Mouse (Mus musculus) intestine, embryonic 14.5 days (tissue): ENCODE results near the gene Grasp. TPM values are rescaled to one million over a fixed set of nuclear protein-coding genes. Genes with fewer than 3 reads are reported as not detected.

ENCODE experiments used
- ATAC-seq: fragments of 200-750 bp; cut with Nextera tagmentation; replicated peaks from 2 replicates; pipeline ENCODE4 v1.8.0; 2017; ENCODE audit warnings: low read depth, moderate number of reproducible peaks, moderate TSS enrichment, moderate library complexity; ENCODE audit not compliant: low FRiP score, low TSS enrichment
- DNase-seq: peaks from one replicate; pipeline ENCODE4 v3.0.0-alpha.2; 2018; ENCODE audit warnings: low spot score
- H3K27ac ChIP-seq: fragments of 300-500 bp; sonication (generic); 2 replicates; pipeline ENCODE4 v1.5.1; 2014; ENCODE audit warnings: low read depth, mild to moderate bottlenecking, control low read depth
- H3K27me3 ChIP-seq: fragments of 300-500 bp; sonication (generic); replicated peaks from 2 replicates; pipeline ENCODE4 v1.6.1; 2014; ENCODE audit warnings: low read length, control low read depth; ENCODE audit not compliant: control insufficient read depth, insufficient read depth
- H3K36me3 ChIP-seq: fragments of 300-500 bp; sonication (generic); 2 replicates; pipeline ENCODE4 v1.6.1; 2014; ENCODE audit warnings: low read length, control low read depth; ENCODE audit not compliant: control insufficient read depth, insufficient read depth
- H3K4me1 ChIP-seq: fragments of 300-500 bp; sonication (generic); replicated peaks from 2 replicates; pipeline ENCODE4 v1.6.1; 2014; ENCODE audit warnings: low read length, control low read depth, mixed read lengths; ENCODE audit not compliant: control insufficient read depth, insufficient read depth
- H3K4me2 ChIP-seq: fragments of 300-500 bp; sonication (generic); 2 replicates; pipeline ENCODE4 v1.6.1; 2014; ENCODE audit warnings: low read length
- H3K4me3 ChIP-seq: fragments of 300-500 bp; sonication (generic); 2 replicates; pipeline ENCODE4 v1.5.1; 2014; ENCODE audit warnings: low read depth, low read length, control low read depth, mixed read lengths
- H3K9ac ChIP-seq: fragments of 300-500 bp; sonication (generic); 2 replicates; pipeline ENCODE4 v1.6.1; 2014; ENCODE audit warnings: mild to moderate bottlenecking, low read length
- H3K9me3 ChIP-seq: fragments of 300-500 bp; sonication (generic); 2 replicates; pipeline ENCODE4 v1.6.1; 2016; ENCODE audit warnings: low read length, control low read depth; ENCODE audit not compliant: control insufficient read depth
- WGBS: fragments of 180-500 bp; shearing (Covaris S2); extraction: QIAGEN DNeasy Blood & Tissue Kit; methylation state at CpG from one replicate; pipeline ENCODE4 v1.1.7; 2014; 5-methylcytosine and 5-hydroxymethylcytosine counted together
- polyA plus RNA-seq: library from polyadenylated mRNA; unstranded; fragments of >200 nt; fragmentation: Nextera tagmentation; extraction: Ambion mirVana; gene quantifications from 2 replicates; pipeline ENCODE4 v1.2.1, GENCODE M21; 2014

Grasp gene
- polyA plus RNA-seq, 1 experiment from 2014 or later, result 4.2 TPM

- Histone ChIP-seq H3K4me2 (no peak overlapping the region), H3K4me3 (no peak overlapping the region), H3K36me3 (no peaks in the 10 kb centered on the region), H3K27me3 (no peaks in the 10 kb centered on the region), H3K9me3 (no peaks in the 10 kb centered on the region), H3K9ac (no peak overlapping the region), H3K27ac (0 out of 2 replicates have a peak overlapping the region, but pooled peaks have one; percentile 91), H3K4me1 (peaks cover 39% of the 10 kb centered on the region)
- 66% methylated on average over 5 of the region's 5 CpGs for WGBS
- DNase-seq (no peak), ATAC-seq (no peak)
Measured at GRCm38 (mm10) chr15:101262502-101262901, 38.5 kb downstream of the Grasp start.

GRCm38 (mm10) chr15:101266132-101266963, 42.4 kb downstream of the Grasp start:
- Histone ChIP-seq H3K36me3 (peaks cover 14% of the 10 kb centered on the region), H3K9ac (peak overlapping the region; percentile 61), H3K4me3 (peak overlapping the region; percentile 46), H3K4me2 (peak overlapping the region; percentile 70), H3K27me3 (no peaks in the 10 kb centered on the region), H3K4me1 (peaks cover 34% of the 10 kb centered on the region), H3K27ac (peak overlapping the region; percentile 81), H3K9me3 (no peaks in the 10 kb centered on the region)
- ATAC-seq (peak; percentile 89), DNase-seq (peak; percentile 93)
- WGBS, result under 1% methylated on average over 56 of the region's 57 CpGs

GRCm38 (mm10) chr15:101267053-101268032, 43.4 kb downstream of the Grasp start:
- peak; percentile 32 for ATAC-seq
- peak overlapping the region; percentile 61 for H3K9ac ChIP-seq

GRCm38 (mm10) chr15:101270101-101270820, 46.3 kb downstream of the Grasp start:
- peaks cover 22% of the 10 kb centered on the region for H3K4me1 ChIP-seq
- H3K9ac ChIP-seq, result no peak overlapping the region
- no peak for DNase-seq
- WGBS, result 88% methylated on average over 29 of the region's 29 CpGs
- H3K9me3 ChIP-seq, result no peaks in the 10 kb centered on the region
- H3K36me3 ChIP-seq, result peaks cover 39% of the 10 kb centered on the region
- H3K4me3 ChIP-seq, result no peak overlapping the region
- H3K4me2 ChIP-seq, result no peak overlapping the region
- no peaks in the 10 kb centered on the region for H3K27me3 ChIP-seq
- ATAC-seq, result no peak
- no peak overlapping the region for H3K27ac ChIP-seq

More at GRCm38 (mm10) chr15:101267053-101268032, 43.4 kb downstream of the Grasp start:
- 3% methylated on average over 25 of the region's 25 CpGs for WGBS
- no peaks in the 10 kb centered on the region for H3K9me3 ChIP-seq
- peak overlapping the region; percentile 70 for H3K4me2 ChIP-seq
- peak overlapping the region; percentile 46 for H3K4me3 ChIP-seq
- no peak for DNase-seq
- no peaks in the 10 kb centered on the region for H3K27me3 ChIP-seq
- peaks cover 24% of the 10 kb centered on the region for H3K36me3 ChIP-seq
- peaks cover 24% of the 10 kb centered on the region for H3K4me1 ChIP-seq
- H3K27ac ChIP-seq, result no peak overlapping the region

GRCm38 (mm10) chr15:101271107-101271506, 47.1 kb downstream of the Grasp start:
- H3K27ac ChIP-seq, result no peak overlapping the region

GRCm38 (mm10) chr15:101271513-101271912, 47.5 kb downstream of the Grasp start:
- H3K27ac ChIP-seq, result no peak overlapping the region; the same call in 1 of the 2 replicates
- H3K27me3 ChIP-seq, result no peaks in the 10 kb centered on the region
- peaks cover 39% of the 10 kb centered on the region for H3K36me3 ChIP-seq
- DNase-seq (no peak), ATAC-seq (no peak)
- no peak overlapping the region for H3K4me2 ChIP-seq
- no peak overlapping the region for H3K9ac ChIP-seq
- H3K4me3 ChIP-seq, result no peak overlapping the region
- no peaks in the 10 kb centered on the region for H3K9me3 ChIP-seq
- WGBS, result 83% methylated on average over 15 of the region's 15 CpGs
- H3K4me1 ChIP-seq, result peaks cover 13% of the 10 kb centered on the region

More at GRCm38 (mm10) chr15:101271107-101271506, 47.1 kb downstream of the Grasp start:
- Histone ChIP-seq H3K9me3 (no peaks in the 10 kb centered on the region), H3K36me3 (peaks cover 39% of the 10 kb centered on the region), H3K4me2 (no peak overlapping the region), H3K4me1 (peaks cover 15% of the 10 kb centered on the region), H3K9ac (no peak overlapping the region), H3K4me3 (no peak overlapping the region), H3K27me3 (no peaks in the 10 kb centered on the region)
- 86% methylated on average over 3 of the region's 3 CpGs for WGBS
- DNase-seq (no peak), ATAC-seq (no peak)

- no peak overlapping the region for H3K4me3 ChIP-seq
- H3K4me2 ChIP-seq, result no peak overlapping the region
- no peaks in the 10 kb centered on the region for H3K27me3 ChIP-seq
- 40% methylated on average over 6 of the region's 6 CpGs for WGBS
- H3K4me1 ChIP-seq, result peaks cover 12% of the 10 kb centered on the region
- H3K9me3 ChIP-seq, result no peaks in the 10 kb centered on the region
- no peak for ATAC-seq
- DNase-seq, result no peak
- H3K27ac ChIP-seq, result no peak overlapping the region
- H3K36me3 ChIP-seq, result peaks cover 39% of the 10 kb centered on the region
- no peak overlapping the region for H3K9ac ChIP-seq
Measured at GRCm38 (mm10) chr15:101274380-101274779, 50.4 kb downstream of the Grasp start.
